Mouse (Mus musculus) inflammation-experienced regulatory T-cells, adult 6 months (primary cell): ENCODE results near the gene Zbtb21. TPM values are rescaled to one million over a fixed set of nuclear protein-coding genes. Genes with fewer than 3 reads are reported as not detected.
A peak's percentile ranks its signal among the peaks of the same experiment; 100 is the strongest.
"Not testable (repeated sequence)": the region's sequence is repeated elsewhere in the genome, so short reads cannot be mapped to it uniquely, and the experiment has no call there.

Experiments used
- ATAC-seq: one replicate; pipeline ENCODE4 v1.8.0; 2017
- polyA plus RNA-seq, 3 experiments: library from polyadenylated mRNA; unstranded; fragments of 100-300 nt; shearing (Covaris generic); gene quantifications; one replicate each; pipeline ENCODE4 v1.2.1; 2017

Zbtb21 gene
- polyA plus RNA-seq, 3 experiments from 2014 or later = 5.5 to 7.9 (median 7.0) TPM

DNA sequence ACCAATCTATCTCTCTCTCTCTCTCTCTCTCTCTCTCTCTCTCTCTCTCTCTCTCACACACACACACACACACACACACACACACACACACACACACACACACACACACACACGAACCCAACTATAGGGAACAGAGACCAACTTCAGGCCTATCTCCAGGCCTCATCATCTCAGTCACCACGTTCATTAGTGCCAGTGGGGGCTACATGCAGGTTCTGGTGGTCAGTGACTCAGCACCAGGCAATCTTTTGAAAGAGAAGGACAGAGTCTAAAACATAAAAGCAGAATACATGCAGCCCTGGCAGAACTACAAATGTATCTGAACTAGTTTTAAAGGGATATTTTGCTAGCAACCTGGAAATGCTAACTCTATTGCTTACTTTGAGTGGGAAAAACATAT, 15.4 kb downstream of the Zbtb21 start:
- ATAC-seq = not testable (repeated sequence)

- ATAC-seq = no peak
Observed at GRCm38 (mm10) chr16:97941844-97942243, 20.6 kb downstream of the Zbtb21 start.

GRCm38 (mm10) chr16:97940471-97940973, 21.9 kb downstream of the Zbtb21 start:
- ATAC-seq = no peak

- no peak for ATAC-seq
Observed at GRCm38 (mm10) chr16:97935815-97936214, 26.6 kb downstream of the Zbtb21 start.

GRCm38 (mm10) chr16:97930231-97930630, 32.2 kb downstream of the Zbtb21 start:
- no peak for ATAC-seq

DNA sequence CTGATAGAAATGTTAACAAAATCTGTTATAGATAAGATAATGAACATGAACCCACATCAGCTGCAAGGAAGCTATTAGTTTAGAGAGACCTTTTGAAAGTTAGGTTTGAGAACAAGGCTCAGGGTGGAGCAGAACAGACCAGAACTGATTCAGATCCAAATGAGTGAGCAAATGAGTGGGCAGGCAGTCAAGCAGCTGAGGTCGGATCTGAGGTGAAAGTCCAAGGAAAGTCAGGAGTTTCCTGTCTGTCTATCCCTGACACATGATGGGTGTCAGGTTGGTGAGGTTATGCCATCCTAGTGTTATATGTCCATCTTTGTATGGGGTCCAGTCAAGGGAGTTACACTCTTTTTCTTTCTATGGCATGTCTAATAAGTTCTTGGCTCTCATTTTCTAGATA, 32.9 kb downstream of the Zbtb21 start:
- ATAC-seq = no peak

- ATAC-seq = no peak
Observed at GRCm38 (mm10) chr16:97927331-97927938, 35.0 kb downstream of the Zbtb21 start.

GRCm38 (mm10) chr16:97926381-97926780, 36.0 kb downstream of the Zbtb21 start:
- no peak for ATAC-seq

GRCm38 (mm10) chr16:97925760-97926159, 36.7 kb downstream of the Zbtb21 start:
- no peak for ATAC-seq

DNA sequence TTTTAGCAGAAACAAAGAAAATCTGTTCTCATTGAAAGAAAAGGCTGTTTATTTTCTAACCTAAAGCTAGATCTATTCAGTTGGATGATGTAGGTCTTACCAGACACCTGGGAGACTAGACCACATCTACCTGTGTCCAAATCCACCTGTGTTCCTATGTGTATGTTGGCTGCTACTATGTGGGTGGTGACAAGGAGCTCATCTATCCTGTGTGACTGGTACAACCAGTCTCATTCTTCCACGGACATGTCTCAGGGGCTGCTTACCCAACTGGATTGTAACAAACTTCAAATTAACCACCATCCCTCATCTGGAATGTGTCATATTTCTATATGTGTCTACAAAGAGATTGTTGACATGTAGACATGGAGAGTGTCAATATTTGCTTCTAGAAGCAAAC, 38.7 kb downstream of the Zbtb21 start:
- no peak for ATAC-seq

- ATAC-seq = peak; percentile 11
Observed at GRCm38 (mm10) chr16:97922779-97923126, 39.7 kb downstream of the Zbtb21 start.

DNA sequence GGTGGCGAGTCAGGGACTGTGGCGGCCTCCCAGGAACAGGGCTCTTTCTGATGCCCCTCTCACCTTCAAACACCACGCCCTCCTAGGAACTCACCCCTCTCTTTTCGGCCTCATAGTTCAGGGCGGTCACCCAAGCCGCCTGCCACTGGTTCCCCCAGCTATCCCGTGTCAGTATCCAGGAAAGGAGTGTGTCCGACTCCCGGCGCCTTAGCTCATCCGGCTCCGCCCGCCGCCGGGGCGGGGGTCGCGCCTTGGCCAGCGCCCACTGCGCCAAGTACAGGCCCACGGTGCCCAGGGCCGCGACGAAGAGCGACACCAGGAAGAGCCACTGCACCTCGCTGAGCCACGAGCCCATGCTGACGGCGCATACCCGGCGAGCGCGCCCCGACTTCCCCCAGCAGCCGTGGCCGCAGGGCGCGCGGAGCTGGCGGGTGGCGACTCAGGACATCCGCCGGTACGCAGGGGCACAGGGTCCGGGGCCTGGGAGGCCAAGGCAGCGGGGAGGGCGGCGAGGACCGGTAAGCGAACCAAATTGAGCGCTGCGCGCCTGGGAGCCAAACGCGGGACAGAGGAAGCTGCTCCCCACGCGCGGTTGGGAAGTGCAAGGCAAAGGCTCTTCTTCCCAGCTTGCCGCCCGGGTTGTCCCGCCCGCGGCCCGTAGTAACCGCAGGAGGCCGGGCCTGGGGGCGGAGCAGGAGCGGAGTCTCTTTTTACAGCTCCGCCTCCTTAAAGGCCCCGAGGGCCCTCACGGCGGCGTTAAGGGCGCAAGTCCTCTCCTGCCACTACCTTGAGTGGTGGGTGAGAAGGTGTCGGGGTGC, 40.3 kb downstream of the Zbtb21 start:
- peak; percentile 84 for ATAC-seq

GRCm38 (mm10) chr16:97920621-97921020, 41.8 kb downstream of the Zbtb21 start:
- no peak for ATAC-seq

DNA sequence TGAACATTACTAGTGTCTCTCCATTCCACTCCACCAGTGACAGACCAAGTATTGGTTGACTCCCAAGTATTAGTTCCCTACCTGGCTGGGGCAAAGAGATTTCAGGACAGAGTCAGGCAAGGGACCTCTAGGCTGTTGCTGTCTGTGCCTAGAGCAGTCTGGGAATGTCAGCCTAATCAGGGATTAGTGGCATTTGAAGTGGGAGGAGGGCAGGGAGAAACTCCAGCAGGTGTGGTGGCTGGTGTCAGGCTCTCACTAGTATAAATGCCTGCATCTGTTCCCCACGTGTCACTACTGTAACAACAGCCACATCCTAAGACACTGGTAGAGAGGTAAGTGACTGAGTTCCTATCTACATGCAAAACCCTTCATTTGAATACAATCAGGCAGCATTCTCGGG, 42.6 kb downstream of the Zbtb21 start:
- ATAC-seq = no peak

- no peak for ATAC-seq
Observed at GRCm38 (mm10) chr16:97912873-97913272, 49.5 kb downstream of the Zbtb21 start.

DNA sequence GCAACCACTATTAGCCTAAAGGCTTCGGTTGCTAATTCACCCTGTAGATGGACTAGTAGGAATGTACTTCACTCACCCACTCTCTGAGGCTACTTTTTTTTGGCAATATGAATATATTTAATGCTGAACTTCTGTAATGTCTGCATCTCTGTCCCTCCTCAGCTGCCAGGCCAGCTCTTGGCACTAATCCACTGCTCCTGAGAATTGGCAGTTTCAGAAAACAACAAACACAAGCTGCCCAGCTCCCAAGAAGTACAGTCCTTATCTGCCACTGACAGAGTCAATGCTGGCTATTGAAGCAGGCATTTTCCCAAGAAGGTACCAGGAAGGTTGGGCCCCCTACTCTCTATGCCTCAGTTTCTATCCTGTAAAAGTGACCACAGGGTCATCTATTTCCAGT, 53.1 kb downstream of the Zbtb21 start:
- no peak for ATAC-seq

- ATAC-seq = no peak
Observed at GRCm38 (mm10) chr16:97907496-97907895, 54.9 kb downstream of the Zbtb21 start.

DNA sequence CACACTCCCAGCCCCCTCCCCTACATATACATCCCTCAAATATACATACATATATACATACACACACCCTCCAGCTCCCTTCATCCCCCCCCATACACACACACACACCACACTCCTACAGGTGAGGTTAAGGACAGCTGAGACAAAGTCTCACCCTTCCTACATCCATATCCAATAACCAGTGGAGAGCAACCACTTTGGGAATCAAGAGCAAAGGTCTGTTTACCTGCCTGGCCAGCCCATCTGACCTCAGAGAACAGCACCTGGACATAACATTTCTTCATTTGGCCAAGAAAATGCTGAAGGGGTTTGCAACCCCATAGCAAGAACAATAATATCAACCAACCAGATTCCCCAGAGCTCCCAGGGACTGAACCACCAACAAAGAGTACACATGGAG, 56.1 kb downstream of the Zbtb21 start:
- no peak for ATAC-seq

DNA sequence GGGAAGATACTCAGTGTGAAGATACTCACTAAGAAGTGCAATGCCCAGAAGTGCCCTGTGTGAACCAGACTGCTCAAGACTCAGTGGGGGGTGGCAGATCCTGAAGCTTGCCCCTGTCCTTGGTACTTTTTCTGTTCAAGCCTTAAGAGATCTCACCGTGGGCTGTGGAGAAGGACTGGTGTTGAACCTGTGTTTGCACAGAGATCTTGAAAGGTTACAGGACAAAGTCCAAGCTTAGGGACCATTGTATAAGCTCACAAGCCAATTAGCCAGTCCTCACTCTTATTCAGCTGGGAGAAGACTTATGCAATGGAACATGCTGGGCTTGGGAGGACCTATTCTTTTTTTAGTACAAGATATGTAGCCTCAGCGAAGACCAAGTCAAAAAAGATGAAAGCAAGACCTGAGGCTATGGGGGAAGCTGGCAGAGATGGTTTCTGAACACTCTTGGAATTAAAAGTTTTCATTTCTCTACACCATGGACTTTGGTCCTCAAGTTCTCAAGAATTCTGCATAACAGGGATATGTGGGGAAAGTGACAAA, 56.9 kb downstream of the Zbtb21 start:
- ATAC-seq = no peak

GRCm38 (mm10) chr16:97904035-97904434, 58.4 kb downstream of the Zbtb21 start:
- no peak for ATAC-seq

- ATAC-seq = no peak
Observed at GRCm38 (mm10) chr16:97897346-97898024, 64.9 kb downstream of the Zbtb21 start.
